Mouse (Mus musculus) midbrain, embryonic 11.5 days (tissue): Measurements from ENCODE around the gene Serpinb6a. TPM values are rescaled to one million over a fixed set of nuclear protein-coding genes. Genes with fewer than 3 reads are reported as not detected.
A peak's percentile ranks its signal among the peaks of the same experiment; 100 is the strongest.

Source experiments
- ATAC-seq: fragments of 200-750 bp; cut with Nextera tagmentation; 2 replicates; pipeline ENCODE4 v1.8.0; 2017; ENCODE audit warnings: moderate TSS enrichment, moderate library complexity; ENCODE audit not compliant: low FRiP score
- DNase-seq: peaks from one replicate; pipeline ENCODE4 v3.0.0; 2015; ENCODE audit warnings: low spot score; ENCODE audit errors: missing footprints
- H3K27ac ChIP-seq: fragments of 300-500 bp; sonication (generic); 2 replicates; pipeline ENCODE4 v1.5.1; 2014; ENCODE audit warnings: low read depth, low read length
- H3K27me3 ChIP-seq: fragments of 300-500 bp; sonication (generic); 2 replicates; pipeline ENCODE4 v1.6.1; 2014; ENCODE audit warnings: mild to moderate bottlenecking, low read length, moderate library complexity, mixed read lengths; ENCODE audit not compliant: control insufficient read depth, insufficient read depth
- H3K36me3 ChIP-seq: fragments of 300-500 bp; sonication (generic); 2 replicates; pipeline ENCODE4 v1.6.1; 2014; ENCODE audit warnings: mild to moderate bottlenecking, low read length, moderate library complexity, mixed read lengths; ENCODE audit not compliant: control insufficient read depth, insufficient read depth
- H3K4me1 ChIP-seq: fragments of 300-500 bp; sonication (generic); 2 replicates; pipeline ENCODE4 v1.6.1; 2014; ENCODE audit warnings: low read length; ENCODE audit not compliant: control insufficient read depth, insufficient read depth
- H3K4me2 ChIP-seq: fragments of 300-500 bp; sonication (generic); 2 replicates; pipeline ENCODE4 v1.6.1; 2014; ENCODE audit warnings: mild to moderate bottlenecking, moderate library complexity
- H3K4me3 ChIP-seq: fragments of 300-500 bp; sonication (generic); 2 replicates; pipeline ENCODE4 v1.5.1; 2014; ENCODE audit warnings: low read depth, low read length
- H3K9ac ChIP-seq: fragments of 300-500 bp; sonication (generic); 2 replicates; pipeline ENCODE4 v1.6.1; 2014; ENCODE audit warnings: low read length
- H3K9me3 ChIP-seq: fragments of 300-500 bp; sonication (generic); 2 replicates; pipeline ENCODE4 v1.6.1; 2016; ENCODE audit warnings: low read length; ENCODE audit not compliant: control insufficient read depth
- WGBS: fragments of 180-500 bp; shearing (Covaris S2); extraction: QIAGEN DNeasy Blood & Tissue Kit; methylation state at CpG from one replicate; pipeline ENCODE4 v1.1.7; 2014; 5-methylcytosine and 5-hydroxymethylcytosine counted together
- polyA plus RNA-seq: library from polyadenylated mRNA; unstranded; fragments of >200 nt; fragmentation: Nextera tagmentation; extraction: Ambion mirVana; gene quantifications from 2 replicates; pipeline ENCODE4 v1.2.1, GENCODE M21; 2014

Serpinb6a gene
- polyA plus RNA-seq: 35.7 and 36.1 TPM in 2 replicates

- Histone ChIP-seq H3K9me3 (no peaks in the 10 kb centered on the region), H3K4me3 (peak within 1 kb of the TSS; percentile 93), H3K27ac (peak within 1 kb of the TSS; percentile 59; the same call in 1 of the 2 replicates), H3K4me1 (0 out of 2 replicates have a peak, but pooled peaks cover 8% of the 10 kb centered on the region), H3K9ac (peak within 1 kb of the TSS; percentile 88), H3K27me3 (no peaks in the 10 kb centered on the region), H3K4me2 (peak within 1 kb of the TSS; percentile 66), H3K36me3 (no peaks in the 10 kb centered on the region)
- DNase-seq (peak; percentile 98), ATAC-seq (peak; percentile 95)
- under 1% methylated on average over 92 of the region's 92 CpGs for WGBS
Observed at GRCm38 (mm10) chr13:34002058-34003006, at the start of gene Serpinb6a, which contains the start of gene Ripk1. Gene Serpinb6a (minus strand): TSS chr13:34002794. Gene Ripk1 (plus strand): TSS chr13:34002363.

DNA sequence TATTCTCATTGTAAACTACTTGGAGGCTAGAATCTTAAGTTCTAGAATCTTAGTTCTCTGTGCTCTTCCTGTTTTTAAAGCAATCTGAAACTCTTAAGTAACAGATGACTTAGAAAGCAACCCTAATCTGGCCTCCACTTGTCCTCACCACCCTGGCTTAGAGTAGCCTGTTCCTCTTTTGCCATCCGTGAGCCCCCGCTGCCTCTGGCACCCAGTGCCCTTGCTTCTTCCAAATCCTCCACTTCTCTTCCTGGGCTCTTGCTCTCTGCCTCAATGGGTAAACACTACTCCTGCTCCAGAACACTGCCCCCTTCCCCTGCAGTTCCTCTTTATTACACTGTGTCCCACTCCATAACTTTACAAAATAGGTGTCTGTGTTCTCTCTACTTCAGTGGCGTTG lies 49.1 kb upstream of the Serpinb6a start:
- no peak overlapping the region for H3K4me3 ChIP-seq
- ATAC-seq (no peak), DNase-seq (no peak)
- H3K4me1 ChIP-seq: no peaks in the 10 kb centered on the region
- no peak overlapping the region for H3K9ac ChIP-seq
- WGBS: 87% methylated on average over 3 of the region's 3 CpGs
- H3K36me3 ChIP-seq: peaks cover 3% of the 10 kb centered on the region; the same call in 1 of the 2 replicates
- no peak overlapping the region for H3K27ac ChIP-seq
- no peaks in the 10 kb centered on the region for H3K27me3 ChIP-seq
- H3K4me2 ChIP-seq: no peak overlapping the region
- H3K9me3 ChIP-seq: no peaks in the 10 kb centered on the region

GRCm38 (mm10) chr13:34050479-34050878 lies 47.9 kb upstream of the Serpinb6a start:
- H3K4me2 ChIP-seq: no peak overlapping the region
- ATAC-seq (no peak), DNase-seq (no peak)
- H3K4me3 ChIP-seq: no peak overlapping the region
- no peaks in the 10 kb centered on the region for H3K27me3 ChIP-seq
- H3K36me3 ChIP-seq: no peaks in the 10 kb centered on the region
- no peaks in the 10 kb centered on the region for H3K4me1 ChIP-seq
- no peak overlapping the region for H3K27ac ChIP-seq
- H3K9ac ChIP-seq: no peak overlapping the region
- 94% methylated on average over 8 of the region's 8 CpGs for WGBS
- no peaks in the 10 kb centered on the region for H3K9me3 ChIP-seq

DNA sequence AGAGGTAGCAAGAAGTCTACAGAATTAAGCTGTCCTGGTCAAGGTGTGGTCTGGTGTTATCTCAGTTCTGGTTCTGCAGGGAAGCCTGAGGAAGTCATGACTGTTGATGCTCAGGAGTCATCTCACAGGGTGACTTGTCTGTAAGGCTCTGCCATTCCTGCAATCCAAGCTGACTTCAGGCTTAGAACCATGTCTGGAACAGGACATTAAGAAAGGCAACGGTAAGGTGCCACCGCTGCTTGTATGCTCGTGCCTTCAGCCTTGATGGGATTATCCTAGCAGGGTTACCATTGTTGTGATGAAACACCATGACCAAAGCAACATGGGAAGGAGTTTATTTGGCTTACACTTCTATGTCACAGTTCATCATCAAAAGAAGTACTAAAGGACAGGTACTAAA lies 44.9 kb upstream of the Serpinb6a start:
- 64% methylated on average over 3 of the region's 3 CpGs for WGBS
- Histone ChIP-seq H3K4me1 (no peaks in the 10 kb centered on the region), H3K9ac (no peak overlapping the region), H3K27ac (no peak overlapping the region), H3K4me2 (no peak overlapping the region), H3K36me3 (no peaks in the 10 kb centered on the region), H3K4me3 (no peak overlapping the region), H3K9me3 (no peaks in the 10 kb centered on the region), H3K27me3 (no peaks in the 10 kb centered on the region)
- ATAC-seq (no peak), DNase-seq (no peak)

GRCm38 (mm10) chr13:34046421-34047012 lies 43.9 kb upstream of the Serpinb6a start:
- H3K4me3 ChIP-seq: no peak overlapping the region
- no peaks in the 10 kb centered on the region for H3K27me3 ChIP-seq
- ATAC-seq: peak; percentile 93
- no peak overlapping the region for H3K9ac ChIP-seq
- no peak overlapping the region for H3K27ac ChIP-seq
- peak; percentile 93 for DNase-seq
- WGBS: 44% methylated on average over 11 of the region's 11 CpGs
- H3K9me3 ChIP-seq: no peaks in the 10 kb centered on the region
- H3K36me3 ChIP-seq: no peaks in the 10 kb centered on the region
- H3K4me2 ChIP-seq: no peak overlapping the region
- H3K4me1 ChIP-seq: no peaks in the 10 kb centered on the region

GRCm38 (mm10) chr13:34045511-34046249 lies 43.1 kb upstream of the Serpinb6a start:
- Histone ChIP-seq H3K4me1 (no peaks in the 10 kb centered on the region), H3K4me3 (no peak overlapping the region), H3K9me3 (no peaks in the 10 kb centered on the region), H3K27ac (no peak overlapping the region), H3K4me2 (no peak overlapping the region), H3K9ac (no peak overlapping the region), H3K27me3 (no peaks in the 10 kb centered on the region), H3K36me3 (no peaks in the 10 kb centered on the region)
- 65% methylated on average over 5 of the region's 5 CpGs for WGBS
- peak; percentile 39; the same call in 1 of the 2 replicates for ATAC-seq
- no peak for DNase-seq

DNA sequence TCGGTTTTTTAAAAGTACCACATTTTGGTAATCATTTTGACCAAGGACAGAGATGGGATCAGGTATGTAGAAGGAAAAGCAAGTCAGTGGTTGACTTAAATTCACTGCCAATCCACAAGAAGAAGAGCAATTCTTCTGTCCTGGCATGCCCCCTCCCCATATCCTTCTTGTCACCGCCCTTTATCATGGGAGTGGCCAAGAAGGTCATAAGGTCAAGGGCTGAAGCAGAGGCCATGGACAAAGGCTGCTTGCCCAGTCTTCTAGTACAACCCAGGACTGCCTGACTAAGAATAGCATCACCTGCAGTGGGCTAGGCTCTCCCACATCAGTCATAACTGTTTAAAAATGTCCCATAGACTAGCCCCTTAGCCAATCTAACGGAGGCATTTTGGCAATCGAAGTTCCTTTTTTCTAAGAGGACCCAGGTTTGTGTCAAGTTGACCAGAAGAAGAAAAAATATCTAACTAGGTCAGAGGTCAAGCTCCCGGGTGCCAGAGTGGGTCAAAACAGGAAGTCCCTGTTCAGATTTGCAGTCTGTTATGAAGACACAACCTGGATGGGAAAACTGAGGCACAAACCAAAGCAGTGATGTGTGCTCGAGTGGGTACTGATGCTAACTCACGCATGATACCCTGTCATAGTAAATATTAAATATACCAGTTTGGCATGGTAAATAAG lies 41.3 kb upstream of the Serpinb6a start:
- WGBS: 79% methylated on average over 7 of the region's 7 CpGs
- H3K9ac ChIP-seq: no peak overlapping the region
- peaks cover under 1% of the 10 kb centered on the region; the same call in 1 of the 2 replicates for H3K4me1 ChIP-seq
- H3K36me3 ChIP-seq: no peaks in the 10 kb centered on the region
- H3K27ac ChIP-seq: no peak overlapping the region
- no peaks in the 10 kb centered on the region for H3K27me3 ChIP-seq
- no peak overlapping the region for H3K4me3 ChIP-seq
- ATAC-seq (no peak), DNase-seq (no peak)
- no peak overlapping the region for H3K4me2 ChIP-seq
- 0 out of 2 replicates have a peak, but pooled peaks cover 3% of the 10 kb centered on the region for H3K9me3 ChIP-seq

DNA sequence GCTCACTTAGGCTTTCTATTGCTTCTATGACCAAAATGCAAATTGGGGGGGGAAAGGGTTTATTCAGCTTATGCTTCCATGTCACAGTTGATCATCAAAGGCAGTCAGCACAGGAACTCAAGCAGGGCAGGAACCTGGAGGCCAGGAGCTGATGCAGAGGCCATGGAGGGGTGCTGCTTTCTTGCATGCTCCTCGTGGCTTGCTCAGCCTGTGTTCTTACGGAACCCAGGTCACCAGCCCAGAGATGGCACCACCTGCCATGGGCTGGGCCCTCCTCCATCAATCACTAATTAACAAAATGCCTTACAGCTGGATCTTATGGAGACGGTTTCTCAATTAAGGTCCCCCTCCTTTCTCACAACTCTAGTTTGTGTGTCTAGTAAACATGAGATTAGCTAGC lies 37.5 kb upstream of the Serpinb6a start:
- H3K36me3 ChIP-seq: no peaks in the 10 kb centered on the region
- H3K27me3 ChIP-seq: no peaks in the 10 kb centered on the region
- H3K4me3 ChIP-seq: no peak overlapping the region
- no peak for DNase-seq
- WGBS: 94% methylated on average over 3 of the region's 3 CpGs
- H3K4me1 ChIP-seq: peaks cover 13% of the 10 kb centered on the region
- 0 out of 2 replicates have a peak, but pooled peaks cover 3% of the 10 kb centered on the region for H3K9me3 ChIP-seq
- no peak overlapping the region for H3K9ac ChIP-seq
- no peak overlapping the region for H3K27ac ChIP-seq
- ATAC-seq: no peak
- H3K4me2 ChIP-seq: no peak overlapping the region
